Mouse (Mus musculus): ENCODE measurements around the gene Gm14406. TPM values are rescaled to one million over a fixed set of nuclear protein-coding genes. Genes with fewer than 3 reads are reported as not detected.
"Not testable (repeated sequence)": the region's sequence is repeated elsewhere in the genome, so short reads cannot be mapped to it uniquely, and the experiment has no call there.

Gene Gm14406
- not detected in 2 replicates for polyA plus RNA-seq (2015; fragmentation: Nextera tagmentation; extraction: Ambion mirVana)

DNA sequence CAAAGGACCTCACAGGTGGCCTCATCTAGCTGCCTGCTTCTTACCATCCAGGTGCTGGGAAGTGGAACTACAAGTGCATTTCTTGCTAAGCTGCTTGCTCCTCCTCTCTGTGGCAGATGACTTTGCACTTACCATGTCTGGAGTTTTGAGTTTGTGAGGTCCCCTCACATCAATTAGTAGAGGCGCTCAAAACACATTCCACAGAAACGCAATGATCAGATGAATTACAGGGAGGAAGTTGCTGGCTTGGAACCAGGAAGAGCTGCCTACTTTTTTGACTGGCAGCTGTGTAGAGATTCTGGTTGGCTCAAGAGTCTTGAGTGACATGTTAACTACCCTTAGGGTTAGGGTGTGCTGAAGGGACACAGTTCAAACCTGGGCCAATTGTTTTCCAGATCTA is at the start of gene Gm14406:
TSS of gene Gm14406 (minus strand) at position 213 of the 400 bp plus-strand sequence.
- ATAC-seq (ENCODE audit: insufficient number of reproducible peaks, low FRiP score, low TSS enrichment, low read depth): not testable (repeated sequence)
- WGBS: 96% methylated on average over 2 of the region's 2 CpGs

DNA sequence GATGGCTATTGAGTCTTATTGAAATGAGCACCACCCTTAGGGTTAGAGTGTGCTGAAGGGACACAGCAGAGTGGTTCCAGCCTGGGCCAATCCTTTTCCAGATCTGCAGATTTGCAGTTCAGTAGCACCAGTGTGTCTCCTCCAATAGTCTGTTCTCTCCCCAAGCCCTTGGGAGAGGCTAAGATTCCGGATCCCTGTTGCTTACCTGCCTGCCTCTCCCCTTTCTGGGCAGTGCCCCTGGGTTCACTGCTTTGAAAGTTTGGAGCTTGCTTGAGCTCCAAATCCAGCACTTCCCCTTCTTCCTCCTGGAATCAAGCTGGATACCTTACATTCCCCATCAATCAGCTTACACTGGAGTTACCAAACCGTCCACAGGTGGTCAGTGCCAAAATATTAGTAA is 2.9 kb downstream of the Gm14406 start:
- ATAC-seq (ENCODE audit: insufficient number of reproducible peaks, low FRiP score, low TSS enrichment, low read depth); H3K9ac ChIP-seq; H3K4me2 ChIP-seq; H3K36me3 ChIP-seq; H3K27ac ChIP-seq; H3K9me3 ChIP-seq; H3K4me3 ChIP-seq; H3K27me3 ChIP-seq; H3K4me1 ChIP-seq: not testable (repeated sequence)
- 76% methylated on average over 1 of the region's 2 CpGs for WGBS

More for the DNA sequence above, at the start of gene Gm14406:
- H3K9ac ChIP-seq, H3K4me1 ChIP-seq, H3K4me3 ChIP-seq, H3K27ac ChIP-seq, H3K36me3 ChIP-seq, H3K27me3 ChIP-seq, H3K9me3 ChIP-seq, H3K4me2 ChIP-seq: not testable (repeated sequence)

DNA sequence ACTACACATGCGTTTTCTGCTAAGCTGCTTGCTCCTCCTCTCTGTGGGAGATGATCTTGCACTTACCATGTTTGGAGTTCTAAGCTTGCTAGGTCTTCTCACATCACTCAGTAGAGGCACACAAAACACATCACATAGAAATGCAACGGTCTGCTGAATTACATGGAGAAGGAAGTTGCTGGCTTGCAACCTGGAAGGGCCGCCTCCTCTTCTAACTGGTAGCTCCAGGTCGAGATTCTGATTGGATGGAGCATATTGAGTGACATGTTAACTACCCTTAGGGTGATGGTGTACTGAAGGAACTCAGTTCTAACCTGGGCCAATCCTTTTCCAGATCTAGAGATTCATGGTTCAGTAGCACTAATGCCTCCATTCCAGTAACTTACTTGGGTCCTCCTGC is 18.6 kb downstream of the Gm14406 start:
- not testable (repeated sequence) for H3K9me3 ChIP-seq; H3K4me2 ChIP-seq; H3K36me3 ChIP-seq; H3K27me3 ChIP-seq; H3K4me1 ChIP-seq; ATAC-seq (ENCODE audit: insufficient number of reproducible peaks, low FRiP score, low TSS enrichment, low read depth); H3K27ac ChIP-seq; H3K9ac ChIP-seq; H3K4me3 ChIP-seq
- WGBS: 78% methylated on average over 4 of the region's 4 CpGs

DNA sequence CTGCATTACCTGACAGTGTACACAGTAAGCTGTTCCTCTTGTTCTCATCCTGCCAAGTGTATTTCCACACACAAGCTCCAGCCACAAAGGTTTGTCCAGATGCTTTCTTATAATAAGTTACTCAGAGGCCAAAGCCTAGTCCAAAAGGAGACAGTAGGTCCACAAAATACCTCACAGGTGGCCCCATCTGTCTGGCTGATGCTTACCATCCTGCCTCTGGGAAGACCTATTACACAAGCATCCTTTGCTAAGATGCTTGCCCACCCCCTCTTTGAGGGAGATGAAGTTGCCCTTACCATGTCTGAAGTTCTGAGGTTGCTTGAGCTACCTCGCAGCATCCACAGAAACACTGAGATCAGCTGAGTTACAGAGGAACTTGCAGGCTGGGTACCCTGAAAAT is 22.7 kb downstream of the Gm14406 start:
- H3K4me2 ChIP-seq; H3K36me3 ChIP-seq; H3K4me1 ChIP-seq; H3K27ac ChIP-seq; H3K27me3 ChIP-seq; ATAC-seq (ENCODE audit: insufficient number of reproducible peaks, low FRiP score, low TSS enrichment, low read depth); H3K9ac ChIP-seq; H3K9me3 ChIP-seq; H3K4me3 ChIP-seq: not testable (repeated sequence)
- WGBS: 83% methylated on average over 1 of the region's 1 CpGs

DNA sequence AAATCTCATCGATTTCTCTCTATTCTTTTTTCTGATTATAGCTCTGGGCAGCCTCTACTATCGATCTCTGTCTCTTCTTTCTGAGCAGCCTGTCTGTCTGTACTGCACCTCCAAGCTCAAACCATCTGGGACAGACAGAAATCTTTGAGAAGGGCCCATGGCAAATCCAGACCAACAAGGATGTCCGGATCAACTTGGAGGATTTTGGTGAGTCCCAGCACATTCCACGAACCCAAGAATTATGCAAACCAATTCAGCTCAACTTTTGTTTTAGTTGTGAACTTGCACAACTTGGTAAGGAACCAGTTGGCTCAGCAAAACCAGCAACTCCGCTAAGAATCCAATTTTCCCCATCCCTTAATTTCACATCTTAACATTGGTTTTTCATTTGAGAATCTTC is 40.3 kb downstream of the Gm14406 start:
- H3K27me3 ChIP-seq; H3K9ac ChIP-seq; H3K27ac ChIP-seq; H3K4me2 ChIP-seq; H3K4me1 ChIP-seq; H3K9me3 ChIP-seq; ATAC-seq (ENCODE audit: insufficient number of reproducible peaks, low FRiP score, low TSS enrichment, low read depth); H3K36me3 ChIP-seq; H3K4me3 ChIP-seq: not testable (repeated sequence)
- 79% methylated on average over 5 of the region's 5 CpGs for WGBS

DNA sequence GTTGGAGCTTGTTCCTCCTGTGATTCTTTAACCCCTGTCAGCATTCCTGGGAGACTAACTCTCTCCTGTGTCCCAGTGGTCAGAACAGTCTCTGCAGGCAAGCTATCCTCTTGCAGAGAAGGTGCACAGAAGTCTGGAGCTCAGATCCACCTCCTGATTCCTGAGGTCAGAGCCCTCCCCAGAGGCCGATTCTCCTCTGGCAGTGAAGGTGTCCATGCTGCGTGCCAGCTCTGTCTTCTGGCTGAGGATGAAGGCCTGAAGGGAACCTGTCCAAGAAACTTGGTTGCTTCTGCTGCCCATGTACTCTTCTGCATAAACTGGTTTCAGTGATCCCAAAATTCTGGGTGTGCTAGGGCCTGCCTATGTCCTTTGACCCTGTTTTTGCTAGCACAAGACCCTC is 40.9 kb downstream of the Gm14406 start:
- 96% methylated on average over 2 of the region's 2 CpGs for whole genome bisulfite sequencing
- H3K27ac ChIP-seq; H3K27me3 ChIP-seq; H3K36me3 ChIP-seq; H3K9ac ChIP-seq; ATAC-seq (ENCODE audit: insufficient number of reproducible peaks, low FRiP score, low TSS enrichment, low read depth); H3K4me3 ChIP-seq; H3K9me3 ChIP-seq; H3K4me1 ChIP-seq; H3K4me2 ChIP-seq: not testable (repeated sequence)

DNA sequence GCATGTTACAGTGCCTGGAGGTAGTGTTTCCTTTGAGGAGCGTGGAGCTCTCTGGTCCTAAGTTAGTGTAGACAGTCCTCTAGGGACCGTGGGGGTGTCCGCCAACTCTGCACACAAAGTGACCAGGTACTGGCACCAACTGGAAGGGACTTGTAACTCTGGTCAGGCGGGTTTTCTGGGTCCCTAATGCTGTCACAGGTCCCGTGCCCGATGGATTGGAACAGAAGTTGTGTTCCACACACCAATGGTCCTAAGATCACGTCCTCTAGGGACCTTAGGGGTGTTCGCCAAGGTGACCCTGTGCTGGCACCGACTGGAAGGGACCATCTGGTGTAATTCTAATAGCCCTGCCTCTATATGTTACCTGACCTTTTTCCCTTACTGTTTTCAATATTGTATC is 42.1 kb downstream of the Gm14406 start:
- H3K4me2 ChIP-seq: no peak overlapping the region
- WGBS: 78% methylated on average over 9 of the region's 9 CpGs
- H3K9ac ChIP-seq: no peak overlapping the region
- H3K36me3 ChIP-seq: no peaks in the 10 kb centered on the region
- ATAC-seq (ENCODE audit: insufficient number of reproducible peaks, low FRiP score, low TSS enrichment, low read depth): no peak
- no peaks in the 10 kb centered on the region for H3K27me3 ChIP-seq
- H3K27ac ChIP-seq: no peak overlapping the region
- H3K4me1 ChIP-seq: no peaks in the 10 kb centered on the region
- H3K9me3 ChIP-seq: no peaks in the 10 kb centered on the region
- H3K4me3 ChIP-seq: no peak overlapping the region

DNA sequence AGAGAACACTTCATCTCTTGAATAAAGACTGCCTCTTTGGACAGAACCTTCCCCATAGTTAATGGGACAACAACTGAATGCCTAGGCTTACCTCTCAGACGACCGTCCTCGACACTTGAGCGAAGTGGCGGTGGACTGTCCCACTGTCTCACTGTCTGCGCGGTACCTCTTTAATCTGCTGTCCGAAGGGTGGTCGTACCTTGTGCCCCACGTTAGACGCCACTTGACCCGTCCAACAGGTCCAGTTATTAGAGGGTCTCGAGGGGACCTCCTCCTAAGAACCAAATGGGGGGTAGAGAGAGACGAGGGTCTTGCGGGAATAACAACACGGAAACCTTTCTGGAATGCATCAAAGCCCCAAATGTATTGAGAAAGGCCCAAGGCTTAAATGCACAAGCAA is 53.8 kb downstream of the Gm14406 start:
- WGBS: 93% methylated on average over 16 of the region's 16 CpGs

DNA sequence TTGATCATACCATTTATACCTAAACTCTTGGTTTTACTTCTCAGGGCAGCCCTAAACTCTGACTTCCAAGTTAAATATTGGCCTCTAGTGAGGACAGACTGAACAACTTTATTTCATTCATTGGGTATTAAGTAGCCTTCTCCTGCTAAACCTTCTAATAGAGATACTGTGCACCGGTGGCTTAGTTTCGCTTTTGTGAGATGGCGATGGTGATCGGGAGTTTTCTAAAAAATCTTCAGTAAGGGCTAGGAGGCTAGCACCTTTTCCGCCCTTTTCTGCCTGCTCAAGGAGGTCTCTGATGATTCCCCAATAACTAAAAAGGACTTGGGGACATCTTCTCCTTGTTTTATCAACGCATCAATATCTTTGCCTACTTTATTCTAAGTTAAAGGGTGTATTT is 54.3 kb downstream of the Gm14406 start:
- H3K27ac ChIP-seq; H3K4me1 ChIP-seq; H3K27me3 ChIP-seq; H3K4me3 ChIP-seq; H3K9me3 ChIP-seq; H3K9ac ChIP-seq; H3K4me2 ChIP-seq; H3K36me3 ChIP-seq; ATAC-seq (ENCODE audit: insufficient number of reproducible peaks, low FRiP score, low TSS enrichment, low read depth): not testable (repeated sequence)
- WGBS: 84% methylated on average over 6 of the region's 6 CpGs

More for the DNA sequence above, 53.8 kb downstream of the Gm14406 start:
- not testable (repeated sequence) for ATAC-seq (ENCODE audit: insufficient number of reproducible peaks, low FRiP score, low TSS enrichment, low read depth); H3K4me3 ChIP-seq; H3K27me3 ChIP-seq; H3K27ac ChIP-seq; H3K36me3 ChIP-seq; H3K4me1 ChIP-seq; H3K9me3 ChIP-seq; H3K9ac ChIP-seq; H3K4me2 ChIP-seq

DNA sequence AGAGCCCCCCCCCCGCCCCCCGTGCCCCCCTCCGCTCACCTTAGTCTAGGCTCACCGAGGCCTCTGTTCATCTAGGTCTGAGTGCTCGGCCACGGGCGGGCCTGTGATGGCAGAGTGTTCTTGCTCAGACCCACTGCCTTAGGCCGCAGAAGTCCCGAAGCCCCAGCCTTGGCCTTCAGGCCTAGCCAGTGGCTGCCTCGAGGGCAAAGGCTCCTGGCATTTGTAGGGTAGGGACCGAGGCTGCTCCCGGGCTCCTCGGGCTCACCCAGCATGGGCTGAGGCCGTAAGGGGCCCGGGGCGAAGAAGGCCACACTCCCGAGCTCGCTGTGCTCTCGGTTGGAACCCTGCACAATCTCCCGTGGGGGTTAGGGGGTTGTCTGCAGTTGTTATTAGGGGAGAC is 54.9 kb downstream of the Gm14406 start:
- H3K9me3 ChIP-seq: peaks cover 3% of the 10 kb centered on the region; the same call in 1 of the 2 replicates
- H3K9ac ChIP-seq: no peak overlapping the region
- no peaks in the 10 kb centered on the region for H3K27me3 ChIP-seq
- H3K27ac ChIP-seq: no peak overlapping the region
- no peak for ATAC-seq (ENCODE audit: insufficient number of reproducible peaks, low FRiP score, low TSS enrichment, low read depth)
- no peaks in the 10 kb centered on the region for H3K4me1 ChIP-seq
- H3K4me3 ChIP-seq: no peak overlapping the region
- WGBS: 91% methylated on average over 20 of the region's 20 CpGs
- no peaks in the 10 kb centered on the region for H3K36me3 ChIP-seq
- no peak overlapping the region for H3K4me2 ChIP-seq

DNA sequence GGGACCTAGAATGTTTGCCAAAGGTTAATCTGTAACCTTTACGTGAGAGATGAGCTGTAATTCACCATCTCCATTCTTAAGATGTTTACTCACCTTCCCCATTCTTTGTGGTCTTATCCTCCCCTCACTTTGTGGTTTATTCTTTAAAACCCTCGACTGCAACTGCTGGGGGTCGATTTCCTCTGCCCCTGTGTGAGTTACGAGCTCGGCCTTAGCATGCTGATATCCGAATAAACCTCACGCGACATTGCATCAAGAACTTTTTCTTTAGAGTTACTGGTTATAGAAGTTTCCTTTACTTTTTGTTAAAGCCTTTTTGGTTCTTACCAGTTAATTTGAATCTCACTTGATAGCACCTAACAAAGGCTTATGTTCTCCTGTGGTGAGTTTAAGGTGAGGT is 58.0 kb downstream of the Gm14406 start:
- ATAC-seq (ENCODE audit: insufficient number of reproducible peaks, low FRiP score, low TSS enrichment, low read depth): no peak
- Histone ChIP-seq H3K4me1 (no peaks in the 10 kb centered on the region), H3K4me3 (no peak overlapping the region), H3K36me3 (no peaks in the 10 kb centered on the region), H3K9me3 (peaks cover 3% of the 10 kb centered on the region; the same call in 1 of the 2 replicates), H3K9ac (no peak overlapping the region), H3K27me3 (no peaks in the 10 kb centered on the region), H3K4me2 (no peak overlapping the region), H3K27ac (no peak overlapping the region)
- 78% methylated on average over 8 of the region's 8 CpGs for WGBS
